Mouse (Mus musculus) embryonic facial prominence, embryonic 11.5 days (tissue): Measurements from ENCODE around the gene AF067063. TPM values are rescaled to one million over a fixed set of nuclear protein-coding genes. Genes with fewer than 3 reads are reported as not detected.

ENCODE experiments used
- ATAC-seq: fragments of 200-750 bp; cut with Nextera tagmentation; replicated peaks from 2 replicates; pipeline ENCODE4 v1.8.0; 2017; ENCODE audit warnings: low read depth; ENCODE audit not compliant: insufficient number of reproducible peaks, low FRiP score, low TSS enrichment
- DNase-seq: peaks from one replicate; pipeline ENCODE4 v3.0.0-alpha.2; 2015; ENCODE audit warnings: low spot score
- H3K27ac ChIP-seq: fragments of 300-500 bp; sonication (generic); replicated peaks from 2 replicates; pipeline ENCODE4 v1.5.1; 2014; ENCODE audit warnings: mild to moderate bottlenecking, low read depth, low read length, control low read depth
- H3K27me3 ChIP-seq: fragments of 300-500 bp; sonication (generic); 2 replicates; pipeline ENCODE4 v1.6.1; 2014; ENCODE audit warnings: mild to moderate bottlenecking, low read length, moderate library complexity, mixed read lengths; ENCODE audit not compliant: control insufficient read depth, insufficient read depth
- H3K36me3 ChIP-seq: fragments of 300-500 bp; sonication (generic); replicated peaks from 2 replicates; pipeline ENCODE4 v1.6.1; 2014; ENCODE audit warnings: low read depth, mild to moderate bottlenecking, low read length, moderate library complexity, mixed read lengths; ENCODE audit not compliant: control insufficient read depth, insufficient read depth
- H3K4me1 ChIP-seq: fragments of 300-500 bp; sonication (generic); 2 replicates; pipeline ENCODE4 v1.6.1; 2014; ENCODE audit warnings: low read length, mixed read lengths; ENCODE audit not compliant: control insufficient read depth, insufficient read depth
- H3K4me2 ChIP-seq: fragments of 300-500 bp; sonication (generic); 2 replicates; pipeline ENCODE4 v1.6.1; 2014; ENCODE audit warnings: low read depth, mild to moderate bottlenecking, control low read depth, low read length, moderate library complexity
- H3K4me3 ChIP-seq: fragments of 300-500 bp; sonication (generic); 2 replicates; pipeline ENCODE4 v1.5.1; 2014; ENCODE audit warnings: low read depth, low read length, control low read depth
- H3K9ac ChIP-seq: fragments of 300-500 bp; sonication (generic); replicated peaks from 2 replicates; pipeline ENCODE4 v1.6.1; 2014; ENCODE audit warnings: mild to moderate bottlenecking, control low read depth, low read length
- H3K9me3 ChIP-seq: fragments of 300-500 bp; sonication (generic); replicated peaks from 2 replicates; pipeline ENCODE4 v1.6.1; 2016; ENCODE audit warnings: mild to moderate bottlenecking, low read length, inconsistent platforms, mixed read lengths; ENCODE audit not compliant: control insufficient read depth
- WGBS: fragments of 180-500 bp; shearing (Covaris S2); extraction: QIAGEN DNeasy Blood & Tissue Kit; methylation state at CpG from one replicate; pipeline ENCODE4 v1.1.7; 2014; 5-methylcytosine and 5-hydroxymethylcytosine counted together
- polyA plus RNA-seq: library from polyadenylated mRNA; unstranded; fragments of >200 nt; fragmentation: Nextera tagmentation; extraction: Ambion mirVana; gene quantifications from 2 replicates; pipeline ENCODE4 v1.2.1, GENCODE M21; 2014

Gene AF067063
- polyA plus RNA-seq, 1 experiment from 2014 or later: not detected

DNA sequence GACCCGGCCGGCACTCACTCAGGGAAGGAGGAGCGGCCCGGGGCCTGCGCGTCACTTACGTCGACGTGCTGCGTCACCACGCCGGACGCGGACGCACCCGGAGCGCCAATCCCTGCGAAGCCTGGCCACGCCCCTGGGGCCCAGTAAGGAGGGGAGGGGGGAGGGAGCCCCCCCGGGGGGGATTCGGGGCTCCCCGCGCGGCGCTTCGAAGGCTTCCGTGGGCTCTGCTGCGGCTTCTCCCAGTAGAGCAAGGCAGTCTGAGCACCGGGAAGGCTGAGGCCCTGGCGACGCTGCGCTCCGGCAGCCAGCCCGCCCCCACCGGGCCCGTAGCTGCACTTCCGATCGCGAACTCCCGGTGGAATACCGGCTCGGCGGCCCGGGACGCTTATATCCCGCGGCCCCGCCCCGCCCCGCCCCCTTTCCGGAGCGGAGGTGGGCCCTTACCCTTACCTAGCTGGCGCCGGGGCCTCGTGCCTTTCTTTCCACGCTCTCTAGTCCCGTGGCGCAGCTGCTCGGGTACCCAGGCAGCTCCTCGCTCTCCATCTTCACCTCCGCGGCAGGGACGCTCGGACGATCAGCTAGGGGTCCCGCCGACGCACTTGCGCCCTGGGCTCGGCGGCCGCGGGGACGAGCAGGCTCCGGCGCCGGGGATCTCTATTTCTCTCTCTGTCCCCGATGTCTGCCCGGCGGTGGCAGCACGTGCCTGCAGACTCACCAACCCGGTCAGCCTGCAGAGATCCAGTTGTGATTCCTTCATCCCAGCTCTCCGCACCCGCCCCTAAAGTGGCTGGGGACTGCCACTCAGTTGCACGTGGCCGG is 39.0 kb downstream of the AF067063 start, which contains the start of gene Zfp131:
Zfp131 (minus strand) TSS at position 129 of the 819 bp plus-strand sequence.
- peak within 1 kb of the TSS; percentile 89 for H3K4me3 ChIP-seq
- no peaks in the 10 kb centered on the region for H3K4me1 ChIP-seq
- peak; percentile 97 for DNase-seq
- H3K9ac ChIP-seq: peak within 1 kb of the TSS; percentile 95
- peak within 1 kb of the TSS; percentile 73 for H3K4me2 ChIP-seq
- peak; percentile 94 for ATAC-seq
- WGBS: under 1% methylated on average over 77 of the region's 86 CpGs
- H3K27ac ChIP-seq: peak within 1 kb of the TSS; percentile 91
- H3K36me3 ChIP-seq: peaks cover 2% of the 10 kb centered on the region; the same call in 1 of the 2 replicates
- no peaks in the 10 kb centered on the region for H3K27me3 ChIP-seq
- H3K9me3 ChIP-seq: no peaks in the 10 kb centered on the region

DNA sequence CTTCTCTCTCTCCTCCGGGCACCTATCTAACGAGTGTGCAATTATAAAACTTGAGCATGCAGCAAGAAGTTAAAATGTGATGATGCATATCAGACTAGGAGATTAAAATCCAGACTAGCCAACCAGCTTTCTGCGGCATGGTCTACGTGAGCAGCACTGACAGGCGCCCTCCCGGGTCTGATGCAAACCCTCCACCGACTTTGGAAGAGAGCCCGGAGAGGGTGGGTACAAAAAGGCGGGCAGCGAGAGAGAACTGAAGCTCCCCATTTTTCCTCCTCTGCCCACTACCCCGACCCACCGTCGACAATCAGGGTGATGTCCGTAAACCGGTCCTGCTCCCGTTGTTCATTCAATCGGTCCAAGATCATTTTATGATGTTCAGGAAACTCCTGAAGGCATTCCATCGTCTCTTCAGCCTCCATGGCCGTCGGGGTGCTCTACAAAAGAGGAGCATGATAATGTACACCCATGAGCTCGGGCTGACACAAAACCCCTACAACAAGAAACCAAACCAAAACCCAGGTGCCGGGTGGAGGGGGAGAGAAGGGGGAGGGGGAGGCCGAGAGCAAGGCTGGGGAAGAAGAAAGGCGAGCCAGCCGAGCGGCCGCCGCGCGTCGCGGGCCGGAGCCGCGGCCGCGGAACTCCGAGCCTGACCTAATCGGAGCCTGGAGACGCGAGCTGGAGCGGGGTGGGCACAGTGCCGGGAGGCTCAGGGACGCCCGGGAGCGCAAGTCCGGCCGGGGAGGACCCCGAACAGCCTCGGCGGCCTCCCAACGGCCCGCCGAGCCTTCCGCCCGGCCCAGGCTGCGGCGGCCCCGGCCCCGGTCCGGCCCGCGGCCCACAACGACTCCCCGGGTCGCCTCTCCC is 39.9 kb downstream of the AF067063 start:
- Histone ChIP-seq H3K4me2 (peak overlapping the region; percentile 73), H3K27ac (peak overlapping the region; percentile 91), H3K36me3 (peaks cover 2% of the 10 kb centered on the region; the same call in 1 of the 2 replicates), H3K4me3 (peak overlapping the region; percentile 89), H3K27me3 (no peaks in the 10 kb centered on the region), H3K9me3 (no peaks in the 10 kb centered on the region), H3K4me1 (no peaks in the 10 kb centered on the region), H3K9ac (peak overlapping the region; percentile 95)
- peak; percentile 48 for DNase-seq
- peak; percentile 76 for ATAC-seq
- WGBS: 2% methylated on average over 43 of the region's 66 CpGs

DNA sequence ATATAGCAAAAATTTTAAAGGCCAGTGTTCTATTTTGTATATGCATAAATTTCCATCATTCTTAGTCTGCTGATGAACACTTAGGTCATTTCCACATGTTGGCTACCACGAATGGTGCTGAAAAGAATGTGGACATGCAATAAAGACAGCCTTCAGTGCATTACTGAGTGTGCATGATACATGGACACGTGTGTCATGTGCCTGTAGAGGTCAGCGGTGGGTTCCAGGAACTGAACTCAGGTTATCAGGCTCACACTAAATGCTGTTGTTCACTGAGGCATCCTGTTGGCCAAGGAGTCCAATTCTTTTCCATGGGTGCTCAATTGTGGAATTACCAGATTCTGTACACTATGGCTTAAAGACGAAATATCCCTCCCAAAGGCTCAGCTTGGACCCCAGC is 46.4 kb downstream of the AF067063 start:
- no peak overlapping the region for H3K4me3 ChIP-seq
- no peaks in the 10 kb centered on the region for H3K9me3 ChIP-seq
- H3K4me2 ChIP-seq: no peak overlapping the region
- no peak for ATAC-seq
- no peaks in the 10 kb centered on the region for H3K4me1 ChIP-seq
- H3K27me3 ChIP-seq: no peaks in the 10 kb centered on the region
- H3K9ac ChIP-seq: no peak overlapping the region
- no peak overlapping the region for H3K27ac ChIP-seq
- DNase-seq: no peak
- H3K36me3 ChIP-seq: peaks cover 1% of the 10 kb centered on the region; the same call in 1 of the 2 replicates
- 87% methylated on average over 4 of the region's 4 CpGs for WGBS

Other genes starting within 250 kb of the AF067063 start
- gene Ccl28, start 206.4 kb downstream of the AF067063 start, polyA plus RNA-seq: not detected in 2 replicates
- gene Hmgcs1, start 139.8 kb downstream of the AF067063 start, polyA plus RNA-seq: 274 and 293 TPM in 2 replicates
- 1.5 and 1.6 TPM in 2 replicates for gene Nim1k, start 74.3 kb downstream of the AF067063 start, polyA plus RNA-seq
- gene Zfp131, start 39.3 kb downstream of the AF067063 start, polyA plus RNA-seq: 46.6 and 46.7 TPM in 2 replicates
- gene D13Ertd608e, start 5.8 kb upstream of the AF067063 start, polyA plus RNA-seq: not detected in 2 replicates
- not detected in 2 replicates for gene Tcstv1, start 64.6 kb upstream of the AF067063 start, polyA plus RNA-seq
- not detected in 2 replicates for gene Gm21761, start 99.1 kb upstream of the AF067063 start, polyA plus RNA-seq
- not detected in 2 replicates for gene B020031M17Rik, start 120.6 kb upstream of the AF067063 start, polyA plus RNA-seq
- not detected in 2 replicates for gene Gm36079, start 196.8 kb upstream of the AF067063 start, polyA plus RNA-seq
- gene Gm21188, start 222.0 kb upstream of the AF067063 start, polyA plus RNA-seq: not detected in 2 replicates